Mouse (Mus musculus) bone marrow macrophage, adult 2 months (primary cell): Measurements from ENCODE around the gene BC029722. TPM values are rescaled to one million over a fixed set of nuclear protein-coding genes. Genes with fewer than 3 reads are reported as not detected.
A peak's percentile ranks its signal among the peaks of the same experiment; 100 is the strongest.

ENCODE experiments used
- H3K27ac ChIP-seq: 2 replicates; pipeline ENCODE4 v1.5.1; 2012; ENCODE audit warnings: low read depth, low read length; ENCODE audit not compliant: insufficient read depth
- H3K4me1 ChIP-seq: 2 replicates; pipeline ENCODE4 v1.6.1; 2012; ENCODE audit warnings: low read length; ENCODE audit not compliant: control insufficient read depth, insufficient read depth
- H3K4me3 ChIP-seq: 2 replicates; pipeline ENCODE4 v1.5.1; 2012; ENCODE audit warnings: mild to moderate bottlenecking, low read length, moderate library complexity; ENCODE audit not compliant: insufficient read depth
- CTCF ChIP-seq: IDR thresholded peaks from 2 replicates; pipeline ENCODE4 v1.5.1; 2012; ENCODE audit warnings: low read depth, mild to moderate bottlenecking, low read length, moderate library complexity
- POLR2A ChIP-seq: IDR thresholded peaks from 2 replicates; pipeline ENCODE4 v1.6.1; 2012; ENCODE audit warnings: mild to moderate bottlenecking, low read depth, low read length, borderline replicate concordance
- polyA plus RNA-seq: library from polyadenylated mRNA; stranded (reverse); fragments of >200 nt; gene quantifications from 2 replicates; pipeline ENCODE4 v1.2.4, GENCODE M21; 2012; ENCODE audit not compliant: missing spikeins, insufficient read depth, insufficient read length

Gene BC029722
- polyA plus RNA-seq, 1 experiment: 46.1 TPM

GRCm38 (mm10) chr2:155820779-155821178 is 1.6 kb upstream of the BC029722 start:
- H3K4me3 ChIP-seq: no peak overlapping the region
- H3K27ac ChIP-seq: peak overlapping the region; percentile 81
- H3K4me1 ChIP-seq: peaks cover 30% of the 10 kb centered on the region
- TF ChIP-seq CTCF: no peak
- no peak for TF ChIP-seq POLR2A

GRCm38 (mm10) chr2:155819449-155820251 is 424 bp upstream of the BC029722 start:
- Histone ChIP-seq H3K4me1 (peaks cover 27% of the 10 kb centered on the region), H3K4me3 (peak overlapping the region; percentile 16), H3K27ac (peak overlapping the region; percentile 81)
- no peak for TF ChIP-seq POLR2A
- no peak for TF ChIP-seq CTCF

- Histone ChIP-seq H3K27ac (peak overlapping the region; percentile 81), H3K4me3 (peak overlapping the region; percentile 98), H3K4me1 (peaks cover 27% of the 10 kb centered on the region)
- TF ChIP-seq POLR2A (peak; percentile 59; the same call in 1 of the 2 replicates), CTCF (peak; percentile 14; the same call in 1 of the 2 replicates)
These were observed 432 bp downstream of the BC029722 start for GRCm38 (mm10) chr2:155818596-155819391.

DNA sequence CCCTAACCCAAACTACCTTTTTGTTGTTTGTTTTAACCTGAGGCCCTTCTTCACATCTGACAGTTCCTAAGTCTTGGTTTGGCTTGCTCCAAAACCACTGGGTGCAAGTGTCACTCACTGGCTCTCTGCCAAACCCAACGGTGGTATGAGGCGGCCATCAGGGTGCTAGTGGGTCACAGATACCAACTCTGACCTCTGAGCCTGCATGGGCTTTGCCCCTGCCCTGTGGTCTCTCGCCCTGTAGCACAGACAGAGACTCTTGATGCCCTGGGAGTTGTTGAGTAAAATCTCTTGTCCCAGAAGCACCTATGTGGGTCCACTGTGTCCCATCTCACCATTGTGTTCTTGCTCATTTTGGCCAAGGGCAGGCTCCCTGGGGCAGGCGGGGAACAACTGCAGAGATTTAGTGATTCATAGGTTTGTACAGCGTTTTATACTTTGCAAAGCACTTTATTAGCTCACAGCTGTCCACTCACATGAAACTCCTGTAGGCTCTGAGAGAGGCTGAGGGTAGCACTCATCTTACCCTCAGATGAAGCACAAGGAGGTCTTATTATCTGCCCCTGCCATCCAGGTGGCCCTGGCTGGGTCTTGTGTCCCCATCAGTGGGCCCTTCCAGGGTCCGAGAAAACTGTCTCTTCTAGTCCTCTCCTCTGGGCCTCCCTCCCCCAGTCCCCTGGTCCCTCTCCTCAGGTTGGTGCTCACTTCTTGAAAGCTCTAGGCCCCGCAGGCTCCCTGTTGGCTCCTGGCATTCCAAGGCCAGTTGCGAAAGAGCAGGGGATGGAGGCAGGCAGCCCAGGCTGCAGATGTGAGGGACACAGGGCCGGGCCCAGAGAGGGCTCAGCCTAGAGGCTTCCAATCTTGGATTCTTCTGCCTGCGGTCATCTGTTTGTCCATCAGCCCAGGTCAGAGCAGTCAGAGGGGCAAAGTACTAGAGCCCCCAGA is 1.7 kb downstream of the BC029722 start:
- TF ChIP-seq CTCF: no peak
- TF ChIP-seq POLR2A: no peak
- Histone ChIP-seq H3K27ac (no peak overlapping the region), H3K4me1 (peaks cover 27% of the 10 kb centered on the region), H3K4me3 (peak overlapping the region; percentile 98)

- TF ChIP-seq CTCF (no peak), POLR2A (no peak)
- Histone ChIP-seq H3K4me1 (peaks cover 27% of the 10 kb centered on the region), H3K4me3 (no peak overlapping the region), H3K27ac (no peak overlapping the region)
These were observed 3.0 kb downstream of the BC029722 start for GRCm38 (mm10) chr2:155816179-155816578.

- Histone ChIP-seq H3K4me3 (no peak overlapping the region), H3K4me1 (peaks cover 16% of the 10 kb centered on the region), H3K27ac (no peak overlapping the region)
- no peak for TF ChIP-seq CTCF
- no peak for TF ChIP-seq POLR2A
These were observed 4.4 kb downstream of the BC029722 start for GRCm38 (mm10) chr2:155814829-155815228.

- TF ChIP-seq CTCF (no peak), POLR2A (no peak)
- peaks cover 7% of the 10 kb centered on the region for H3K4me1 ChIP-seq
- no peak overlapping the region for H3K27ac ChIP-seq
- no peak overlapping the region for H3K4me3 ChIP-seq
These were observed 6.6 kb downstream of the BC029722 start for GRCm38 (mm10) chr2:155812637-155813036.

DNA sequence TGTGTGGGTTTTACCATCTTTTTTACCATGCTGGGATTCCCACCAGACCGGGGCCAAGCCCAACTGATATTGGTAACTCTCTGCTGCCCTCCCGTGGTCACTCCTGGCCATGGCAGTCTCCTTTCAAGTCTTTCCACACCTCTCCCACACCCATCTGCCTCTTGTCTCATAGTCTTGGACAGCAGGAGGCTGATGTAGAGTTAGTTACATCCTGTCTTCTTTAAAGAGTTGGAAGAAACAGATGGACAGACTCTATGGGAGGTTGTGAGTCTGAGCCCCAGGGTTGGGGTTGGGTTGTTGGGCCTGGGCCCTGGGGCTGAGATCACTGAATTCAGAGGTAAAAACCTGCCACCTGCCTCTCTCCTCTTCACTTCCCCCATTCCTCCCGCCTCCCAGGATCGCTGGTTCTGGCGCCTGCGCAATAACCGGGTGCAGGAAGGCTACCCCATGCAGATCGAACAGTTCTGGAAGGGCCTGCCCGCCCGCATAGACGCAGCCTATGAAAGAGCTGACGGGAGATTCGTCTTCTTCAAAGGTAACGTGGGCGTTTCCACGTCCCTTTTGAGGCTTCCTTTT is 7.3 kb downstream of the BC029722 start:
- no peak for TF ChIP-seq POLR2A
- peak; percentile 95 for TF ChIP-seq CTCF
- H3K27ac ChIP-seq: no peak overlapping the region

GRCm38 (mm10) chr2:155809620-155810019 is 9.6 kb downstream of the BC029722 start:
- Histone ChIP-seq H3K27ac (no peak overlapping the region), H3K4me1 (no peaks in the 10 kb centered on the region), H3K4me3 (no peak overlapping the region)
- TF ChIP-seq CTCF: no peak
- no peak for TF ChIP-seq POLR2A

More for the DNA sequence above, 7.3 kb downstream of the BC029722 start:
- Histone ChIP-seq H3K4me1 (no peaks in the 10 kb centered on the region; the same call in 1 of the 2 replicates), H3K4me3 (no peak overlapping the region)
